Mouse (Mus musculus) ES-Bruce4 (cell line): ENCODE data around the gene Lpcat3. TPM values are rescaled to one million over a fixed set of nuclear protein-coding genes. Genes with fewer than 3 reads are reported as not detected.

Source experiments
- H3K27ac ChIP-seq: 2 replicates; pipeline ENCODE4 v1.5.1; 2012; ENCODE audit warnings: low read length, inconsistent platforms; ENCODE audit not compliant: insufficient read depth
- H3K27me3 ChIP-seq: 2 replicates; pipeline ENCODE4 v1.6.1; 2012; ENCODE audit warnings: mild to moderate bottlenecking, low read length, inconsistent platforms; ENCODE audit not compliant: control insufficient read depth, poor library complexity, insufficient read depth, severe bottlenecking
- H3K36me3 ChIP-seq: 2 replicates; pipeline ENCODE4 v1.6.1; 2012; ENCODE audit warnings: inconsistent platforms, mild to moderate bottlenecking, low read length, moderate library complexity; ENCODE audit not compliant: control insufficient read depth, poor library complexity, insufficient read depth, severe bottlenecking
- H3K4me1 ChIP-seq: one replicate; pipeline ENCODE4 v1.8.1; 2011; ENCODE audit warnings: low read length; ENCODE audit not compliant: control insufficient read depth, insufficient read depth
- H3K4me3 ChIP-seq: 2 replicates; pipeline ENCODE4 v1.5.1; 2011; ENCODE audit warnings: low read depth, mild to moderate bottlenecking, low read length
- H3K9ac ChIP-seq: 2 replicates; pipeline ENCODE4 v1.6.1; 2012; ENCODE audit warnings: low read depth, mild to moderate bottlenecking, inconsistent platforms; ENCODE audit not compliant: poor library complexity, severe bottlenecking
- H3K9me3 ChIP-seq: replicated peaks from 2 replicates; pipeline ENCODE4 v1.6.1; 2012; ENCODE audit warnings: mild to moderate bottlenecking, low read length, inconsistent platforms; ENCODE audit not compliant: control insufficient read depth, poor library complexity, insufficient read depth, severe bottlenecking
- CTCF ChIP-seq: IDR thresholded peaks from one replicate; pipeline ENCODE4 v1.8.1; 2011; ENCODE audit warnings: low read depth, low read length
- EP300 ChIP-seq: IDR thresholded peaks from 2 replicates; pipeline ENCODE4 v1.6.1; 2011; ENCODE audit warnings: low read depth, low read length; ENCODE audit not compliant: insufficient read depth
- POLR2A ChIP-seq: IDR thresholded peaks from one replicate; pipeline ENCODE4 v1.8.1; 2011; ENCODE audit warnings: low read length; ENCODE audit not compliant: insufficient read depth
- polyA plus RNA-seq: library from polyadenylated mRNA; stranded (reverse); fragments of >200 nt; gene quantifications from 2 replicates; pipeline ENCODE4 v1.2.4, GENCODE M21; 2011; ENCODE audit warnings: low read depth; ENCODE audit not compliant: missing spikeins, insufficient read depth, insufficient read length

The Lpcat3 gene
- polyA plus RNA-seq, 1 experiment: 69.3 TPM

DNA sequence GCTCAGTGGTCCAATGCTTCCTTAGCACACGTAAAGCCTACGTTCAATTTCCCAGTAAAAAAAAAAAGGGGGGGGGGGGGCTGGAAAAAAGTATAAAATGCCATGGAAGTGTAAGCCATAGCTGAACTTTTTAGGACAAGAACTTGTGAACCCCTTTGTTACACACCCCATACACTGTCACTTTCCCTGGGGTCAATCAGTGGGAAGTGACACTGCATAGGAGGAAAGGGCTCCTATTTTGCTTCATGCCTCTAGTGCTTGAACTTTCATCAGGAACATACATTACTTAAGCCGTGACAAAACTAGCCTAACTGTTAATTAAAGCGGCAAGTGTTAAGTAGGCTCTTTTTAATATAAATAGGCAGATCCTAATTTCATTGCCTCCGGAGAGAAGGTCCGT is 832 bp upstream of the Lpcat3 start:
- peak overlapping the region; percentile 46 for H3K9ac ChIP-seq
- TF ChIP-seq POLR2A: no peak
- TF ChIP-seq CTCF: no peak
- TF ChIP-seq EP300: no peak
- peak overlapping the region; percentile 75 for H3K4me3 ChIP-seq
- H3K9me3 ChIP-seq: no peaks in the 10 kb centered on the region
- H3K27me3 ChIP-seq: no peaks in the 10 kb centered on the region
- H3K36me3 ChIP-seq: no peaks in the 10 kb centered on the region
- peak overlapping the region; percentile 53 for H3K27ac ChIP-seq
- no peaks in the 10 kb centered on the region for H3K4me1 ChIP-seq

GRCm38 (mm10) chr6:124663424-124663795 is 583 bp downstream of the Lpcat3 start:
- Histone ChIP-seq H3K9ac (peak overlapping the region; percentile 60), H3K36me3 (no peaks in the 10 kb centered on the region), H3K9me3 (no peaks in the 10 kb centered on the region), H3K4me3 (peak overlapping the region; percentile 92), H3K27ac (no peak overlapping the region; the same call in 1 of the 2 replicates), H3K4me1 (no peaks in the 10 kb centered on the region), H3K27me3 (no peaks in the 10 kb centered on the region)
- TF ChIP-seq CTCF: no peak

GRCm38 (mm10) chr6:124664256-124664655 is 1.4 kb downstream of the Lpcat3 start:
- TF ChIP-seq CTCF (no peak), POLR2A (no peak), EP300 (no peak)
- Histone ChIP-seq H3K4me3 (no peak overlapping the region), H3K9me3 (no peaks in the 10 kb centered on the region), H3K9ac (no peak overlapping the region), H3K36me3 (no peaks in the 10 kb centered on the region), H3K27me3 (no peaks in the 10 kb centered on the region), H3K27ac (no peak overlapping the region), H3K4me1 (no peaks in the 10 kb centered on the region)

DNA sequence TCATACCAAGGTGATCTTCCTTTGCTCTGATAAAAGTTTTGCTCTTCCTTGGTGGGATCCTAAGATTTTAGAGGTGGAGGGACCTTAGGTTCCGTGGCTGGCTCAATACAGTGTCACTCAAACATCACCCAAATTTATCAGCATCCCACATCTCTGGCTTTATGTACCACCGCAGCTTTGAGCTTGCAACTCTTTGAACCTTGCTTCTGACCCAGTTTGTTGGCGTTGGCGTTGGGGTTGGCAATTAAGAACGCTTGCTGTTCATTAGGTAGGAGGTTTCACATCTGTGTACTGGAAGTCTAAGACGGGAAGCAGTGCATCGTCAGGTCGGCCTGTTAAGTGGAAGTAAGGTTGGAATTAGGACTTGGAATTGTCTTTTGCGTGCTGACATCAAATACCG is 2.2 kb downstream of the Lpcat3 start:
- Histone ChIP-seq H3K9ac (no peak overlapping the region), H3K9me3 (no peaks in the 10 kb centered on the region), H3K27ac (no peak overlapping the region)

GRCm38 (mm10) chr6:124669234-124669859 is 6.5 kb downstream of the Lpcat3 start:
- no peaks in the 10 kb centered on the region for H3K27me3 ChIP-seq
- peaks cover 2% of the 10 kb centered on the region for H3K4me1 ChIP-seq
- no peak overlapping the region for H3K4me3 ChIP-seq

More for the DNA sequence above, 2.2 kb downstream of the Lpcat3 start:
- Histone ChIP-seq H3K4me3 (no peak overlapping the region), H3K36me3 (no peaks in the 10 kb centered on the region), H3K27me3 (no peaks in the 10 kb centered on the region), H3K4me1 (no peaks in the 10 kb centered on the region)
- TF ChIP-seq EP300 (no peak), CTCF (no peak), POLR2A (no peak)

DNA sequence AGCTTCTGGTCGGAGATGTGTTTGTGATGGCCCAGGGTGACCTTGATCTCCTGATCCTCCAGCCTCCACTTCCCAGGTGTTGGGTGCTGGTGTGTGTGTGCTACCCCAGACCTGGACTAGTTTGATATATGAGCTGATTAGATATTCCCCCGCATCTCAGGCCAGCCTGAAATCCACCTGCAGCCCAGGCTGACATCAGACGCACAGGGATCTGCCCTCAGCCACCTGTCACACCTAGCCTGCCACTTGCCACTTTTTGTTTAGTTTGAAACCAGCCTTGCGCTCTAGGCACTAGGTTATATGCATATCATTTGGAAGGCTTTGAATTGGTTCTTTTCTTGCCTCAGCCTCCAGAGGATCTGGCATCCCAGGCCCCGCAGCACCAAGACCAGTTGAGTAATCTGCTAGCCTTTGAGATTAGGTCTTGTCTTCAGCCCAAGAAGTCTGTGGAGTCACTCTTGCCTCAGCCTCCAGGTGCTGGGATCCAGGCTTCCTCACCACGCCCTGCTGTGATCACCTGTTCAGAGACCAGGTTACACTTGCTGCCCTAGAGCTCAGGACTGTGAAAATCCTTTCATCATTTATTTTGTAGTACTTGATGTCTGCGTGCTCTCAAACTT is 7.6 kb downstream of the Lpcat3 start:
- no peak for TF ChIP-seq EP300
- no peak for TF ChIP-seq POLR2A
- TF ChIP-seq CTCF: no peak
- H3K36me3 ChIP-seq: no peaks in the 10 kb centered on the region; the same call in 1 of the 2 replicates
- H3K9ac ChIP-seq: no peak overlapping the region
- peaks cover 4% of the 10 kb centered on the region for H3K4me1 ChIP-seq
- H3K27me3 ChIP-seq: no peaks in the 10 kb centered on the region
- no peaks in the 10 kb centered on the region for H3K9me3 ChIP-seq
- H3K27ac ChIP-seq: no peak overlapping the region
- no peak overlapping the region for H3K4me3 ChIP-seq

More at GRCm38 (mm10) chr6:124669234-124669859, 6.5 kb downstream of the Lpcat3 start:
- H3K9ac ChIP-seq: no peak overlapping the region
- no peak overlapping the region for H3K27ac ChIP-seq
- TF ChIP-seq CTCF (no peak), EP300 (no peak), POLR2A (no peak)
- no peaks in the 10 kb centered on the region for H3K36me3 ChIP-seq
- no peaks in the 10 kb centered on the region for H3K9me3 ChIP-seq
